Mouse (Mus musculus): ENCODE data around the gene Lin7b. TPM values are rescaled to one million over a fixed set of nuclear protein-coding genes. Genes with fewer than 3 reads are reported as not detected.

Lin7b gene
- polyA plus RNA-seq, 1 experiment from 2014 or later, result 0.89 TPM

Other genes starting within 250 kb of the Lin7b start
- 1,526 and 1,700 TPM in 2 replicates for gene Rps11, start 246.1 kb downstream of the Lin7b start, polyA plus RNA-seq (2016; fragmentation: Nextera tagmentation; extraction: Ambion mirVana)
- 1,174 and 1,234 TPM in 2 replicates for gene Rpl13a, start 241.8 kb downstream of the Lin7b start, polyA plus RNA-seq (2016; fragmentation: Nextera tagmentation; extraction: Ambion mirVana)
- 0.13 and 0.15 TPM in 2 replicates for gene Gm45713, start 234.4 kb downstream of the Lin7b start, polyA plus RNA-seq (2016; fragmentation: Nextera tagmentation; extraction: Ambion mirVana)
- gene Flt3l, start 234.2 kb downstream of the Lin7b start, polyA plus RNA-seq (2016; fragmentation: Nextera tagmentation; extraction: Ambion mirVana), result 0.85 and 2.0 TPM in 2 replicates
- gene Pih1d1, start 216.3 kb downstream of the Lin7b start, polyA plus RNA-seq (2016; fragmentation: Nextera tagmentation; extraction: Ambion mirVana), result 101 and 116 TPM in 2 replicates
- gene Aldh16a1, start 216.0 kb downstream of the Lin7b start, polyA plus RNA-seq (2016; fragmentation: Nextera tagmentation; extraction: Ambion mirVana), result 54.5 and 55.3 TPM in 2 replicates
- 0.71 and 1.2 TPM in 2 replicates for gene Slc17a7, start 206.6 kb downstream of the Lin7b start, polyA plus RNA-seq (2016; fragmentation: Nextera tagmentation; extraction: Ambion mirVana)
- not detected in 2 replicates for gene Gfy, start 191.0 kb downstream of the Lin7b start, polyA plus RNA-seq (2016; fragmentation: Nextera tagmentation; extraction: Ambion mirVana)
- gene Pth2, start 189.6 kb downstream of the Lin7b start, polyA plus RNA-seq (2016; fragmentation: Nextera tagmentation; extraction: Ambion mirVana), result not detected in 2 replicates
- 0.64 and 0.80 TPM in 2 replicates for gene Ccdc155, start 165.7 kb downstream of the Lin7b start, polyA plus RNA-seq (2016; fragmentation: Nextera tagmentation; extraction: Ambion mirVana)
- gene Dkkl1, start 158.4 kb downstream of the Lin7b start, polyA plus RNA-seq (2016; fragmentation: Nextera tagmentation; extraction: Ambion mirVana), result 1.8 and 2.1 TPM in 2 replicates
- gene Tead2, start 154.8 kb downstream of the Lin7b start, polyA plus RNA-seq (2016; fragmentation: Nextera tagmentation; extraction: Ambion mirVana), result 324 and 370 TPM in 2 replicates
- gene Cd37, start 131.5 kb downstream of the Lin7b start, polyA plus RNA-seq (2016; fragmentation: Nextera tagmentation; extraction: Ambion mirVana), result 1.0 and 1.1 TPM in 2 replicates
- gene Slc6a16, start 129.5 kb downstream of the Lin7b start, polyA plus RNA-seq (2016; fragmentation: Nextera tagmentation; extraction: Ambion mirVana), result 0.26 TPM in 1 of 2 replicates, not detected in the other
- not detected in 2 replicates for gene Slc6a21, start 93.1 kb downstream of the Lin7b start, polyA plus RNA-seq (2016; fragmentation: Nextera tagmentation; extraction: Ambion mirVana)
- 10.5 and 12.5 TPM in 2 replicates for gene Trpm4, start 36.8 kb downstream of the Lin7b start, polyA plus RNA-seq (2016; fragmentation: Nextera tagmentation; extraction: Ambion mirVana)
- gene Hrc, start 35.3 kb downstream of the Lin7b start, polyA plus RNA-seq (2016; fragmentation: Nextera tagmentation; extraction: Ambion mirVana), result 0.36 and 0.42 TPM in 2 replicates
- 8.4 and 12.9 TPM in 2 replicates for gene Ppfia3, start 3.6 kb downstream of the Lin7b start, polyA plus RNA-seq (2016; fragmentation: Nextera tagmentation; extraction: Ambion mirVana)
- gene Snrnp70, start 25.2 kb upstream of the Lin7b start, polyA plus RNA-seq (2016; fragmentation: Nextera tagmentation; extraction: Ambion mirVana), result 223 and 271 TPM in 2 replicates
- 0.07 TPM in 1 of 2 replicates, not detected in the other for gene Kcna7, start 35.1 kb upstream of the Lin7b start, polyA plus RNA-seq (2016; fragmentation: Nextera tagmentation; extraction: Ambion mirVana)
- gene Ntf5, start 43.1 kb upstream of the Lin7b start, polyA plus RNA-seq (2016; fragmentation: Nextera tagmentation; extraction: Ambion mirVana), result 1.0 and 1.1 TPM in 2 replicates
- gene Lhb, start 50.2 kb upstream of the Lin7b start, polyA plus RNA-seq (2016; fragmentation: Nextera tagmentation; extraction: Ambion mirVana), result 0.60 and 1.5 TPM in 2 replicates
- 43.2 and 45.7 TPM in 2 replicates for gene Gys1, start 64.3 kb upstream of the Lin7b start, polyA plus RNA-seq (2016; fragmentation: Nextera tagmentation; extraction: Ambion mirVana)
- 192 and 212 TPM in 2 replicates for gene Ruvbl2, start 67.5 kb upstream of the Lin7b start, polyA plus RNA-seq (2016; fragmentation: Nextera tagmentation; extraction: Ambion mirVana)
- gene Ftl1, start 89.3 kb upstream of the Lin7b start, polyA plus RNA-seq (2016; fragmentation: Nextera tagmentation; extraction: Ambion mirVana), result 5,819 and 7,209 TPM in 2 replicates
- 264 and 295 TPM in 2 replicates for gene Bax, start 96.3 kb upstream of the Lin7b start, polyA plus RNA-seq (2016; fragmentation: Nextera tagmentation; extraction: Ambion mirVana)
- gene Tulp2, start 111.3 kb upstream of the Lin7b start, polyA plus RNA-seq (2016; fragmentation: Nextera tagmentation; extraction: Ambion mirVana), result 0.47 and 1.2 TPM in 2 replicates
- gene Gm45808, start 116.2 kb upstream of the Lin7b start, polyA plus RNA-seq (2016; fragmentation: Nextera tagmentation; extraction: Ambion mirVana), result not detected in 2 replicates
- gene Dhdh, start 118.2 kb upstream of the Lin7b start, polyA plus RNA-seq (2016; fragmentation: Nextera tagmentation; extraction: Ambion mirVana), result 4.8 and 6.7 TPM in 2 replicates
- 110 and 115 TPM in 2 replicates for gene Nucb1, start 139.8 kb upstream of the Lin7b start, polyA plus RNA-seq (2016; fragmentation: Nextera tagmentation; extraction: Ambion mirVana)
- gene Ppp1r15a, start 155.7 kb upstream of the Lin7b start, polyA plus RNA-seq (2016; fragmentation: Nextera tagmentation; extraction: Ambion mirVana), result 18.6 and 20.2 TPM in 2 replicates
- 4.1 and 4.5 TPM in 2 replicates for gene Plekha4, start 155.7 kb upstream of the Lin7b start, polyA plus RNA-seq (2016; fragmentation: Nextera tagmentation; extraction: Ambion mirVana)
- gene Hsd17b14, start 184.3 kb upstream of the Lin7b start, polyA plus RNA-seq (2016; fragmentation: Nextera tagmentation; extraction: Ambion mirVana), result 1.1 and 1.5 TPM in 2 replicates
- 37.1 and 46.2 TPM in 2 replicates for gene Bcat2, start 199.6 kb upstream of the Lin7b start, polyA plus RNA-seq (2016; fragmentation: Nextera tagmentation; extraction: Ambion mirVana)
- gene Fgf21, start 244.9 kb upstream of the Lin7b start, polyA plus RNA-seq (2016; fragmentation: Nextera tagmentation; extraction: Ambion mirVana), result not detected in 2 replicates
- 0.20 TPM in 1 of 2 replicates, not detected in the other for gene Fut1, start 246.7 kb upstream of the Lin7b start, polyA plus RNA-seq (2016; fragmentation: Nextera tagmentation; extraction: Ambion mirVana)